Mouse (Mus musculus): ENCODE data around the gene Nxph1. TPM values are rescaled to one million over a fixed set of nuclear protein-coding genes. Genes with fewer than 3 reads are reported as not detected.

Gene Nxph1
- 2.5 and 2.9 TPM in 2 replicates for polyA plus RNA-seq (2015; fragmentation: Nextera tagmentation; extraction: Ambion mirVana)

GRCm38 (mm10) chr6:8948131-8948470, at the start of gene Nxph1:
TSS of gene Nxph1 (plus strand) at chr6:8948431.

Other genes with a start within 250 kb of the Nxph1 start
- gene Ica1, start 169.9 kb upstream of the Nxph1 start, polyA plus RNA-seq (2015; fragmentation: Nextera tagmentation; extraction: Ambion mirVana) = 16.9 and 28.8 TPM in 2 replicates